Mouse (Mus musculus) midbrain, embryonic 14.5 days (tissue): ENCODE data around the gene Ddc. TPM values are rescaled to one million over a fixed set of nuclear protein-coding genes. Genes with fewer than 3 reads are reported as not detected.

Source experiments
- ATAC-seq: fragments of 200-750 bp; cut with Nextera tagmentation; 2 replicates; pipeline ENCODE4 v1.8.0; 2017; ENCODE audit warnings: moderate number of reproducible peaks, moderate library complexity; ENCODE audit not compliant: low FRiP score, low TSS enrichment
- DNase-seq: peaks from one replicate; pipeline ENCODE4 v3.0.0-alpha.2; 2015
- H3K27ac ChIP-seq: fragments of 300-500 bp; sonication (generic); replicated peaks from 2 replicates; pipeline ENCODE4 v1.5.1; 2014; ENCODE audit warnings: mild to moderate bottlenecking, low read depth, low read length, moderate library complexity
- H3K27me3 ChIP-seq: fragments of 300-500 bp; sonication (generic); 2 replicates; pipeline ENCODE4 v1.6.1; 2014; ENCODE audit warnings: low read length, control low read depth, mixed read lengths; ENCODE audit not compliant: control insufficient read depth, insufficient read depth
- H3K36me3 ChIP-seq: fragments of 300-500 bp; sonication (generic); 2 replicates; pipeline ENCODE4 v1.6.1; 2014; ENCODE audit warnings: low read length, control low read depth; ENCODE audit not compliant: control insufficient read depth, insufficient read depth
- H3K4me1 ChIP-seq: fragments of 300-500 bp; sonication (generic); 2 replicates; pipeline ENCODE4 v1.6.1; 2014; ENCODE audit warnings: mild to moderate bottlenecking, antibody characterized with exemption, low read length, control low read depth; ENCODE audit not compliant: control insufficient read depth, insufficient read depth
- H3K4me2 ChIP-seq: fragments of 300-500 bp; sonication (generic); 2 replicates; pipeline ENCODE4 v1.6.1; 2014; ENCODE audit warnings: mild to moderate bottlenecking, low read length, moderate library complexity
- H3K4me3 ChIP-seq: fragments of 300-500 bp; sonication (generic); replicated peaks from 2 replicates; pipeline ENCODE4 v1.5.1; 2014; ENCODE audit warnings: low read depth, low read length
- H3K9ac ChIP-seq: fragments of 300-500 bp; sonication (generic); replicated peaks from 2 replicates; pipeline ENCODE4 v1.6.1; 2014; ENCODE audit warnings: mild to moderate bottlenecking, low read length, moderate library complexity
- H3K9me3 ChIP-seq: fragments of 300-500 bp; sonication (generic); 2 replicates; pipeline ENCODE4 v1.6.1; 2016; ENCODE audit warnings: low read length, control low read depth, mixed read lengths; ENCODE audit not compliant: control insufficient read depth
- WGBS: fragments of 180-500 bp; shearing (Covaris S2); extraction: QIAGEN DNeasy Blood & Tissue Kit; methylation state at CpG from one replicate; pipeline ENCODE4 v1.1.7; 2014; 5-methylcytosine and 5-hydroxymethylcytosine counted together
- polyA plus RNA-seq: library from polyadenylated mRNA; unstranded; fragments of >200 nt; fragmentation: Nextera tagmentation; extraction: Ambion mirVana; gene quantifications from 2 replicates; pipeline ENCODE4 v1.2.1, GENCODE M21; 2014

Ddc gene
- polyA plus RNA-seq, result 24.0 and 25.3 TPM in 2 replicates

- DNase-seq, result no peak
- Histone ChIP-seq H3K4me3 (no peak within 1 kb of the TSS), H3K9me3 (no peaks in the 10 kb centered on the region), H3K4me2 (no peak within 1 kb of the TSS), H3K36me3 (no peaks in the 10 kb centered on the region), H3K9ac (no peak within 1 kb of the TSS), H3K27ac (no peak within 1 kb of the TSS), H3K4me1 (no peaks in the 10 kb centered on the region), H3K27me3 (no peaks in the 10 kb centered on the region)
- WGBS, result 84% methylated on average over 12 of the region's 12 CpGs
- ATAC-seq, result no peak
Observed at GRCm38 (mm10) chr11:11897645-11898357, at the start of gene Ddc. Ddc (minus strand) TSS chr11:11898144.

- 96% methylated on average over 4 of the region's 4 CpGs for WGBS
- Histone ChIP-seq H3K27ac (no peak overlapping the region), H3K9ac (no peak overlapping the region), H3K27me3 (no peaks in the 10 kb centered on the region), H3K36me3 (peaks cover 14% of the 10 kb centered on the region; the same call in 1 of the 2 replicates), H3K4me2 (no peak overlapping the region), H3K4me1 (no peaks in the 10 kb centered on the region), H3K9me3 (no peaks in the 10 kb centered on the region), H3K4me3 (no peak overlapping the region)
- DNase-seq (no peak), ATAC-seq (no peak)
Observed at GRCm38 (mm10) chr11:11945766-11946165, 47.8 kb upstream of the Ddc start.

- WGBS, result 98% methylated on average over 4 of the region's 4 CpGs
- Histone ChIP-seq H3K27me3 (no peaks in the 10 kb centered on the region), H3K4me2 (no peak overlapping the region), H3K27ac (no peak overlapping the region), H3K9me3 (no peaks in the 10 kb centered on the region), H3K4me3 (no peak overlapping the region), H3K9ac (no peak overlapping the region), H3K36me3 (peaks cover 14% of the 10 kb centered on the region; the same call in 1 of the 2 replicates), H3K4me1 (no peaks in the 10 kb centered on the region)
- no peak for DNase-seq
- ATAC-seq, result no peak
Observed at GRCm38 (mm10) chr11:11944814-11945213, 46.9 kb upstream of the Ddc start.

- ATAC-seq (no peak), DNase-seq (no peak)
- Histone ChIP-seq H3K9ac (no peak overlapping the region), H3K4me3 (no peak overlapping the region), H3K27me3 (no peaks in the 10 kb centered on the region), H3K4me2 (no peak overlapping the region), H3K4me1 (no peaks in the 10 kb centered on the region), H3K36me3 (peaks cover 14% of the 10 kb centered on the region; the same call in 1 of the 2 replicates), H3K9me3 (no peaks in the 10 kb centered on the region), H3K27ac (no peak overlapping the region)
Observed at GRCm38 (mm10) chr11:11944082-11944349, 46.1 kb upstream of the Ddc start.

- no peaks in the 10 kb centered on the region for H3K27me3 ChIP-seq
- no peak; the same call in 1 of the 2 replicates for ATAC-seq
- 81% methylated on average over 13 of the region's 13 CpGs for WGBS
Observed at GRCm38 (mm10) chr11:11943240-11944081, 45.5 kb upstream of the Ddc start.

GRCm38 (mm10) chr11:11942320-11943217 lies 44.6 kb upstream of the Ddc start:
- H3K36me3 ChIP-seq, result peaks cover 18% of the 10 kb centered on the region; the same call in 1 of the 2 replicates
- H3K9me3 ChIP-seq, result no peaks in the 10 kb centered on the region
- no peaks in the 10 kb centered on the region for H3K27me3 ChIP-seq
- H3K27ac ChIP-seq, result no peak overlapping the region
- no peak overlapping the region for H3K4me2 ChIP-seq
- DNase-seq, result no peak
- H3K4me3 ChIP-seq, result no peak overlapping the region
- no peak overlapping the region for H3K9ac ChIP-seq
- ATAC-seq, result no peak
- H3K4me1 ChIP-seq, result no peaks in the 10 kb centered on the region
- 48% methylated on average over 6 of the region's 6 CpGs for whole genome bisulfite sequencing

More at GRCm38 (mm10) chr11:11943240-11944081, 45.5 kb upstream of the Ddc start:
- no peak for DNase-seq
- Histone ChIP-seq H3K4me3 (no peak overlapping the region), H3K36me3 (peaks cover 14% of the 10 kb centered on the region; the same call in 1 of the 2 replicates), H3K9ac (no peak overlapping the region), H3K4me1 (no peaks in the 10 kb centered on the region), H3K9me3 (no peaks in the 10 kb centered on the region), H3K4me2 (no peak overlapping the region), H3K27ac (no peak overlapping the region)

- Histone ChIP-seq H3K4me3 (no peak overlapping the region), H3K9ac (no peak overlapping the region), H3K27ac (no peak overlapping the region), H3K4me2 (no peak overlapping the region), H3K27me3 (no peaks in the 10 kb centered on the region), H3K4me1 (no peaks in the 10 kb centered on the region), H3K9me3 (no peaks in the 10 kb centered on the region), H3K36me3 (peaks cover 31% of the 10 kb centered on the region)
- DNase-seq, result no peak
- no peak for ATAC-seq
- 38% methylated on average over 5 of the region's 5 CpGs for WGBS
Observed at GRCm38 (mm10) chr11:11940833-11941681, 43.1 kb upstream of the Ddc start.

GRCm38 (mm10) chr11:11939611-11940010 lies 41.7 kb upstream of the Ddc start:
- Histone ChIP-seq H3K27ac (no peak overlapping the region), H3K4me1 (no peaks in the 10 kb centered on the region), H3K4me3 (no peak overlapping the region), H3K4me2 (no peak overlapping the region), H3K27me3 (no peaks in the 10 kb centered on the region), H3K9ac (no peak overlapping the region), H3K36me3 (peaks cover 31% of the 10 kb centered on the region), H3K9me3 (no peaks in the 10 kb centered on the region)
- no peak for ATAC-seq
- DNase-seq, result no peak
- 89% methylated on average over 3 of the region's 3 CpGs for WGBS
